In genomic region chr8:118830291-118830690, GRCm38 (mm10) we compare ENCODE assay signal across 15 mouse cellular contexts.
DNase-seq lines count a peak whose midpoint lies in the region; ATAC-seq and TF ChIP-seq lines count a peak whose summit lies in the region.
"Had no signal": no experiment of that assay in that cellular context is flagged by ENCODE, and none has a peak within 500 bp of the region (broad histone marks: within the 10 kb centered on the region; RNA-seq: fewer than 3 reads in every experiment).

No protein-coding gene starts in this region.

- DNase-seq in midbrain, embryonic 11.5 days (ENCODE audit: low spot score, missing footprints): peak; percentile 73
- no peak for DNase-seq in midbrain, embryonic 14.5 days
- DNase-seq in 416B (ENCODE audit: low read depth): peak; percentile 24
- peak; percentile 36 for DNase-seq in T-cell, adult 2 months (ENCODE audit: low spot score)
- DNase-seq in right cerebral cortex, postnatal 25 days: peak; percentile 38
- DNase-seq in hindbrain, postnatal 0 days (ENCODE audit: low spot score): no peak
- DNase-seq: cerebellum, adult 8-10 months; gastrocnemius, postnatal 25 days; liver had no signal

- no peak for TF ChIP-seq CTCF in hindbrain, postnatal 0 days (IDR thresholded peaks at IDR 0.05; ENCODE audit: low read depth)

- no peak overlapping the region for H3K4me3 ChIP-seq in midbrain, embryonic 11.5 days (ENCODE audit: low read depth, low read length)
- no peak overlapping the region for H3K4me3 ChIP-seq in midbrain, embryonic 14.5 days (replicated peaks; ENCODE audit: low read depth, low read length)
- H3K4me3 ChIP-seq in kidney, embryonic 14.5 days (ENCODE audit: low read length): no peak overlapping the region
- H3K4me3 ChIP-seq in hindbrain, postnatal 0 days (ENCODE audit: low read length): no peak overlapping the region
- H3K4me3 ChIP-seq: forebrain, embryonic 15.5 days; heart, embryonic 15.5 days; kidney, embryonic 15.5 days; midbrain, embryonic 15.5 days had no signal

- H3K4me2 ChIP-seq in midbrain, embryonic 11.5 days: no peak overlapping the region
- no peak overlapping the region for H3K4me2 ChIP-seq in midbrain, embryonic 14.5 days (ENCODE audit: low read length)
- no peak overlapping the region for H3K4me2 ChIP-seq in kidney, embryonic 14.5 days (replicated peaks; ENCODE audit: low read depth, low read length)
- no peak overlapping the region for H3K4me2 ChIP-seq in hindbrain, postnatal 0 days (ENCODE audit: low read depth, low read length)
- H3K4me2 ChIP-seq: forebrain, embryonic 15.5 days; heart, embryonic 15.5 days; hindbrain, embryonic 14.5 days; kidney, embryonic 15.5 days; midbrain, embryonic 15.5 days had no signal

- peaks cover 2% of the 10 kb centered on the region; the same call in 1 of the 2 replicates for H3K4me1 ChIP-seq in midbrain, embryonic 11.5 days (ENCODE audit: control insufficient read depth, insufficient read depth, low read length)
- H3K4me1 ChIP-seq in midbrain, embryonic 14.5 days (ENCODE audit: control insufficient read depth, insufficient read depth, low read length): peaks cover 9% of the 10 kb centered on the region; the same call in 1 of the 2 replicates
- no peaks in the 10 kb centered on the region; the same call in 1 of the 2 replicates for H3K4me1 ChIP-seq in kidney, embryonic 14.5 days (ENCODE audit: control insufficient read depth, insufficient read depth, low read length)
- no peaks in the 10 kb centered on the region for H3K4me1 ChIP-seq in hindbrain, postnatal 0 days (ENCODE audit: insufficient read depth, low read length)
- H3K4me1 ChIP-seq: heart, embryonic 15.5 days had no signal

- no peak overlapping the region for H3K9ac ChIP-seq in midbrain, embryonic 11.5 days (ENCODE audit: low read length)
- H3K9ac ChIP-seq in midbrain, embryonic 14.5 days (replicated peaks; ENCODE audit: low read length): no peak overlapping the region
- no peak overlapping the region for H3K9ac ChIP-seq in kidney, embryonic 14.5 days (ENCODE audit: low read depth, low read length)
- H3K9ac ChIP-seq in hindbrain, postnatal 0 days (replicated peaks; ENCODE audit: low read length): no peak overlapping the region
- H3K9ac ChIP-seq: forebrain, embryonic 15.5 days; heart, embryonic 15.5 days; hindbrain, embryonic 14.5 days; kidney, embryonic 15.5 days; midbrain, embryonic 15.5 days had no signal

- no peak for ATAC-seq in midbrain, embryonic 11.5 days (ENCODE audit: low FRiP score)
- no peak for ATAC-seq in midbrain, embryonic 14.5 days (ENCODE audit: low FRiP score, low TSS enrichment)
- ATAC-seq in kidney, embryonic 14.5 days (ENCODE audit: low FRiP score, low TSS enrichment): no peak
- no peak for ATAC-seq in hindbrain, postnatal 0 days

- H3K36me3 ChIP-seq in midbrain, embryonic 11.5 days (ENCODE audit: control insufficient read depth, insufficient read depth, low read length): no peaks in the 10 kb centered on the region
- no peaks in the 10 kb centered on the region for H3K36me3 ChIP-seq in midbrain, embryonic 14.5 days (ENCODE audit: control insufficient read depth, insufficient read depth, low read length)
- no peaks in the 10 kb centered on the region for H3K36me3 ChIP-seq in kidney, embryonic 14.5 days (ENCODE audit: control insufficient read depth, insufficient read depth, low read length)
- H3K36me3 ChIP-seq in hindbrain, postnatal 0 days (ENCODE audit: insufficient read depth, low read length): no peaks in the 10 kb centered on the region
- H3K36me3 ChIP-seq: forebrain, embryonic 15.5 days; heart, embryonic 15.5 days; kidney, embryonic 15.5 days; midbrain, embryonic 15.5 days had no signal

- no peaks in the 10 kb centered on the region for H3K9me3 ChIP-seq in midbrain, embryonic 11.5 days (ENCODE audit: control insufficient read depth, low read length)
- H3K9me3 ChIP-seq in midbrain, embryonic 14.5 days (ENCODE audit: control insufficient read depth, low read length): no peaks in the 10 kb centered on the region
- H3K9me3 ChIP-seq in kidney, embryonic 14.5 days (ENCODE audit: control insufficient read depth, low read length): no peaks in the 10 kb centered on the region
- no peaks in the 10 kb centered on the region for H3K9me3 ChIP-seq in hindbrain, postnatal 0 days (ENCODE audit: low read length)
- H3K9me3 ChIP-seq: forebrain, embryonic 15.5 days; heart, embryonic 15.5 days; kidney, embryonic 15.5 days; midbrain, embryonic 15.5 days had no signal

- no peak overlapping the region for H3K27ac ChIP-seq in midbrain, embryonic 11.5 days (ENCODE audit: low read depth, low read length)
- no peak overlapping the region for H3K27ac ChIP-seq in midbrain, embryonic 14.5 days (replicated peaks; ENCODE audit: low read depth, low read length)
- H3K27ac ChIP-seq in kidney, embryonic 14.5 days (ENCODE audit: low read depth, low read length): no peak overlapping the region
- H3K27ac ChIP-seq in hindbrain, postnatal 0 days: no peak overlapping the region
- H3K27ac ChIP-seq: forebrain, embryonic 15.5 days; heart, embryonic 15.5 days; kidney, embryonic 15.5 days; midbrain, embryonic 15.5 days had no signal

- WGBS in midbrain, embryonic 11.5 days: 70% methylated on average over 5 of the region's 5 CpGs
- 53% methylated on average over 5 of the region's 5 CpGs for WGBS in midbrain, embryonic 14.5 days
- WGBS in kidney, embryonic 14.5 days: 60% methylated on average over 5 of the region's 5 CpGs
- WGBS in hindbrain, postnatal 0 days: 53% methylated on average over 5 of the region's 5 CpGs

- no peaks in the 10 kb centered on the region for H3K27me3 ChIP-seq in midbrain, embryonic 11.5 days (ENCODE audit: control insufficient read depth, insufficient read depth, low read length)
- no peaks in the 10 kb centered on the region for H3K27me3 ChIP-seq in midbrain, embryonic 14.5 days (ENCODE audit: control insufficient read depth, insufficient read depth, low read length)
- H3K27me3 ChIP-seq in kidney, embryonic 14.5 days (ENCODE audit: control insufficient read depth, insufficient read depth, low read length): 0 out of 2 replicates have a peak, but pooled peaks cover 4% of the 10 kb centered on the region
- H3K27me3 ChIP-seq in hindbrain, postnatal 0 days (ENCODE audit: insufficient read depth, low read length): no peaks in the 10 kb centered on the region
- H3K27me3 ChIP-seq: forebrain, embryonic 15.5 days; heart, embryonic 15.5 days; midbrain, embryonic 15.5 days had no signal

Comparison
In these comparisons a context has a peak if more than half of its experiments do, and no peak if none do; other contexts are left out.
1. DNase-seq: peak in midbrain, embryonic 11.5 days (single experiment), 416B (single experiment), T-cell, adult 2 months (single experiment) and right cerebral cortex, postnatal 25 days (single experiment); none in midbrain, embryonic 14.5 days (single experiment) and hindbrain, postnatal 0 days (single experiment).